In genomic region chr14:87439721-87440120, GRCm38 (mm10) we compare ENCODE assay signal across 19 mouse cellular contexts. TPM values are rescaled to one million over a fixed set of nuclear protein-coding genes. Genes with fewer than 3 reads are reported as not detected.
A peak's percentile ranks its signal among the peaks of the same experiment; 100 is the strongest.
DNase-seq lines count a peak whose midpoint lies in the region; ATAC-seq lines count a peak whose summit lies in the region.
"Had no signal": no experiment of that assay in that cellular context is flagged by ENCODE, and none has a peak within 500 bp of the region (broad histone marks: within the 10 kb centered on the region; RNA-seq: fewer than 3 reads in every experiment).

No protein-coding gene starts in this region.

- no peak overlapping the region for H3K27ac ChIP-seq in forebrain, embryonic 11.5 days (ENCODE audit: low read depth, low read length)
- no peak overlapping the region for H3K27ac ChIP-seq in forebrain, embryonic 12.5 days
- H3K27ac ChIP-seq: kidney, postnatal 0 days; layer of hippocampus, adult 2 months; macrophage had no signal

- no peaks in the 10 kb centered on the region for H3K27me3 ChIP-seq in forebrain, embryonic 11.5 days (ENCODE audit: control insufficient read depth, insufficient read depth, low read length)
- H3K27me3 ChIP-seq in forebrain, embryonic 12.5 days: no peaks in the 10 kb centered on the region
- H3K27me3 ChIP-seq in megakaryocyte, embryonic 14.5 days (replicated peaks): no peaks in the 10 kb centered on the region
- H3K27me3 ChIP-seq: Patski had no signal

- DNase-seq in forebrain, embryonic 11.5 days (ENCODE audit: low spot score): no peak
- peak; percentile 92 for DNase-seq in 416B (ENCODE audit: low read depth)
- DNase-seq in urinary bladder, adult 2 months (ENCODE audit: low spot score): no peak
- DNase-seq: adrenal gland, postnatal 36 days; cerebellum, adult 9-11 months; gastrocnemius, postnatal 10 days; heart, postnatal 14 days; left cerebral cortex, postnatal 4 days had no signal

- no peak overlapping the region for H3K4me3 ChIP-seq in forebrain, embryonic 11.5 days (ENCODE audit: low read depth, low read length)
- H3K4me3 ChIP-seq in forebrain, embryonic 12.5 days (replicated peaks): no peak overlapping the region
- H3K4me3 ChIP-seq in megakaryocyte, embryonic 14.5 days (replicated peaks): peak overlapping the region; percentile 73
- H3K4me3 ChIP-seq: layer of hippocampus, adult 2 months had no signal

- H3K36me3 ChIP-seq in forebrain, embryonic 11.5 days (ENCODE audit: control insufficient read depth, insufficient read depth, low read length): no peaks in the 10 kb centered on the region; the same call in 1 of the 2 replicates
- peaks cover 7% of the 10 kb centered on the region for H3K36me3 ChIP-seq in forebrain, embryonic 12.5 days (replicated peaks)
- peaks cover 22% of the 10 kb centered on the region for H3K36me3 ChIP-seq in megakaryocyte, embryonic 14.5 days (replicated peaks; ENCODE audit: low read length)

- H3K9me3 ChIP-seq in forebrain, embryonic 11.5 days (ENCODE audit: control insufficient read depth, low read length): no peaks in the 10 kb centered on the region
- no peaks in the 10 kb centered on the region for H3K9me3 ChIP-seq in forebrain, embryonic 12.5 days
- H3K9me3 ChIP-seq in megakaryocyte, embryonic 14.5 days: 0 out of 2 replicates have a peak, but pooled peaks cover 4% of the 10 kb centered on the region

- peaks cover 1% of the 10 kb centered on the region; the same call in 1 of the 2 replicates for H3K4me1 ChIP-seq in forebrain, embryonic 11.5 days (replicated peaks; ENCODE audit: control insufficient read depth, insufficient read depth, low read length)
- H3K4me1 ChIP-seq in forebrain, embryonic 12.5 days: peaks cover 6% of the 10 kb centered on the region
- peaks cover 43% of the 10 kb centered on the region for H3K4me1 ChIP-seq in megakaryocyte, embryonic 14.5 days

- H3K4me2 ChIP-seq in forebrain, embryonic 11.5 days (ENCODE audit: low read depth, low read length, severe bottlenecking): no peak overlapping the region
- no peak overlapping the region for H3K4me2 ChIP-seq in forebrain, embryonic 12.5 days

- H3K9ac ChIP-seq in forebrain, embryonic 11.5 days (ENCODE audit: low read length): no peak overlapping the region
- H3K9ac ChIP-seq in forebrain, embryonic 12.5 days: no peak overlapping the region

- 0 out of 2 replicates have a peak, but pooled peaks have one; percentile 18 for ATAC-seq in forebrain, embryonic 11.5 days (replicated peaks; ENCODE audit: low FRiP score)
- ATAC-seq in forebrain, embryonic 12.5 days (ENCODE audit: low FRiP score): no peak
- no peak for ATAC-seq in megakaryocyte, adult 5-6 weeks (ENCODE audit: poor library complexity, severe bottlenecking)
- peak; percentile 77 for ATAC-seq in hematopoietic stem cell, adult 5-6 weeks (replicated peaks in 1 of 2; ENCODE audit: insufficient read depth in 1 of 2, low FRiP score in 2 of 2, low TSS enrichment in 1 of 2, low read depth in 1 of 2, poor library complexity in 2 of 2, severe bottlenecking in 2 of 2)
- ATAC-seq in erythroblast, adult 5-6 weeks (replicated peaks; ENCODE audit: low FRiP score, poor library complexity, severe bottlenecking): no peak
- ATAC-seq: hindbrain, embryonic 16.5 days; intestine, postnatal 0 days; Patski had no signal

- 5% methylated on average over 2 of the region's 2 CpGs for WGBS in forebrain, embryonic 11.5 days
- 6% methylated on average over 2 of the region's 2 CpGs for WGBS in forebrain, embryonic 12.5 days

RNA-seq across cellular contexts. Expression of gene Tdrd3, which starts 23.3 kb away (rescaled TPM):
- polyA plus RNA-seq in forebrain, embryonic 11.5 days (2014; fragmentation: Nextera tagmentation; extraction: Ambion mirVana): 39.7 and 41.2 TPM in 2 replicates
- polyA plus RNA-seq in forebrain, embryonic 12.5 days (2016; fragmentation: Nextera tagmentation; extraction: Ambion mirVana): 47.5 and 48.3 TPM in 2 replicates
- 2.7 TPM in 1 of 2 replicates, not detected in the other for polyA plus RNA-seq in megakaryocyte, embryonic 14.5 days (2012; ENCODE audit: insufficient read depth, low replicate concordance)
- total RNA-seq in megakaryocyte, adult 5-6 weeks (2015): 12.7 and 15.0 TPM in 2 replicates
- total RNA-seq in megakaryocyte, adult 5-6 weeks (2017): 13.5 and 18.2 TPM in 2 replicates
- total RNA-seq in hematopoietic stem cell, adult 5-6 weeks (2017): 52.9 and 56.3 TPM in 2 replicates
- 13.8 and 32.1 TPM in 2 replicates for total RNA-seq in erythroblast, adult 5-6 weeks (2015; ENCODE audit: low replicate concordance)
- total RNA-seq in erythroblast, adult 5-6 weeks (2017; ENCODE audit: low replicate concordance): 11.7 and 18.3 TPM in 2 replicates
- polyA plus RNA-seq in urinary bladder, adult 2 months (2012; rRNA removed): 24.3 and 26.5 TPM in 2 replicates

Comparison
In these comparisons a context has a peak if more than half of its experiments do, and no peak if none do; other contexts are left out.
1. ATAC-seq: peak in forebrain, embryonic 11.5 days (single experiment) and hematopoietic stem cell, adult 5-6 weeks (2 of 2); none in forebrain, embryonic 12.5 days (single experiment), megakaryocyte, adult 5-6 weeks (single experiment) and erythroblast, adult 5-6 weeks (single experiment).